Mouse (Mus musculus) stomach, postnatal 0 days (tissue): ENCODE measurements at regions not wholly inside any gene's neighbourhood (a gene's known extent, or its start where the extent isn't known, plus 50 kb on each side); places are given as distances from the start of the nearest gene placed in this dataset.

Experiments used
- CTCF ChIP-seq: IDR thresholded peaks from 2 replicates; pipeline ENCODE4 v1.5.1; 2016; ENCODE audit warnings: antibody characterized with exemption, low read depth, mild to moderate bottlenecking, moderate library complexity
- EP300 ChIP-seq: optimal IDR thresholded peaks from 2 replicates; pipeline ENCODE3; 2016; ENCODE audit warnings: antibody characterized with exemption

DNA sequence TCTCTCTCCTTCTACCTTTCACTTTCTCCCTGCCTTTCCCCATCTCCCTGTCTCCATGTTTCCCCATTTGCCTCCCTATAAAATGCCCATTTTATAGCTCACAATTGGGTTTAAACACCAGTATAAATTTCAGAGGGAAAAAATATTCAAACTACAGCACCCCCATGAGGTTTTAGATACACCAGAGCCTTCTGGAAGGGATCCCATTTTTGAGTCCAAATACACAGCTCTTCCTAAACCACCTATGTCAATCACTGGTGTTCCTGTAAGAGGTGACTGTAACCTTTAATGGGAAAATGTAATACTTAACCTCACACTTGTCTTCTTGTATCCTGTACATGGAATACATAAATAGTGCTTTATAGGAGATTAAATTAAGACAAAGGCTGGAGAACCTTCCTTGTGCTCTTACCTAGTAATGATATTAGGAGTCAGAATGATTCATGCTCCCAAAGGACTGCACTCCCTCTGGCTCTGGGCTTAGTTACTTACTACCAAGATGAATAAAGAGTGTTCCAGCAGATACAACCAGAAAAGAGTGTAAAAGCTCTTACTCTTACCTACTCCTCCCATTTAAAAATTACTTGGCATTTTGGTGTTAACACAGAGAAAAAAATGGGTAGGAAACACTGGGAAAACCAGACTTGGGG, 538.7 kb upstream of the Cdh11 start:
- no peak for TF ChIP-seq EP300
- no peak for TF ChIP-seq CTCF
